Mouse (Mus musculus): ENCODE results near the gene Pth.

DNA sequence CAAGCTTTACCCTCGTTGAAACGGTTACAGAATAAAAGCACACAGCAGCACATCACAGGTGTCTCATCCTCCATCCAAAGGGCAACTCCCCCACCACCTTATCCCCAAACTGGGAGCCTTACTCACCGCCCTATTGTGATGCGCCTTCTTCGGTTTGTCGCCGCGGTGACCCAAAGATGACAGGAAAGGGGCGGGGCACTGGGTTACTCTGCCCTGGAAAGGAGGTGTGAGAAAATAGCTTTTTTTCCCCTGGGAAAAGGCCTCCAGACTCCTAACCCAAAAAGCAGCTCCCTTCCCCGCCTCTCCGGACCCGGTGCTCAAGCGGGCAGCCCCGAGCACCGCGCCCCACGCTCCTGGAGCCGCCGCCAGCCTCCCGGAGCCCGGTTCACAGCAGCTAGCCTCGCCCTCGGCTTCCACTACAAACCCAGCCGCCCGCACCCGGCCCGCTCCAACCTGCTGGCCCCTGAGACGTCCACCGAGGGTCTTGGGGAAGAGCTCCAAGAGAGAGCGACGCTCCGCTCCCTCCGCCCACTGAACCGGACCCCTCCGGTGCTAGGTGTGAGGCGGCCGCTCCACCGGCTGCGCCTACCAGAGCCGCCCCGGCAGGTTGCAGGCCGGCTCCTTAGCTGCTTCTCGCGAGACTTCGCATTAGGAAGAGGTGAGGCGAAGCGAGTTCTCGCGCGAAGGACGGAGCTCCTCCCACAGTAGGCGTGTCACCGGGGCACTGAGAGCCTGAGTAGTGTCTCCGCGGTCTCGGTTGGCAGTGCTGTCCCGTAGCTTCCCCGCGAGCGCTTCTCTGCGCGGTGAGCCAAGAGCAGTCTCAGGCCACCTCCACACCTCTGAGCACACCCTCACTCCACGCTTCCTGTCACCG, 19.4 kb downstream of the Pth start, which contains the start of gene Btbd10:
- TF ChIP-seq POLR2A (IDR thresholded peaks at IDR 0.05; ENCODE audit: control insufficient read depth in 1 of 2, insufficient read depth in 1 of 2, low read depth in 1 of 2, low read length in 2 of 2, poor library complexity in 1 of 2) (peak; percentile 71 to 89), EP300 (IDR thresholded peaks at IDR 0.05; ENCODE audit: low read depth in 1 of 2, low read length in 2 of 2) (0 out of 4 replicates have a peak, but pooled peaks of 1 of the 2 experiments have one; percentile 12), CTCF (IDR thresholded peaks at IDR 0.05 in 2 of 3, conservative IDR thresholded peaks at IDR 0.05 in 1 of 3; ENCODE audit: control insufficient read depth in 1 of 3, insufficient read depth in 1 of 3, low read depth in 2 of 3, low read length in 3 of 3, poor library complexity in 1 of 3, severe bottlenecking in 1 of 3) (no peak), BHLHE40 (IDR thresholded peaks at IDR 0.05; ENCODE audit: borderline replicate concordance, low read depth, low read length) (no peak), POLR2AphosphoS2 (IDR thresholded peaks at IDR 0.05; ENCODE audit: low read length) (peak; percentile 97), MYC (IDR thresholded peaks at IDR 0.05; ENCODE audit: low read depth, low read length) (no peak), RCOR1 (IDR thresholded peaks at IDR 0.05; ENCODE audit: low read depth, low read length) (no peak), MEF2A (IDR thresholded peaks at IDR 0.05; ENCODE audit: extremely low read depth, insufficient replicate concordance, low read depth, low read length, poor library complexity, severe bottlenecking) (no peak)

Measured in MEL (cell line).